Mouse (Mus musculus) spleen, postnatal 14 days (tissue): ENCODE data around the gene Hist1h2bn.

ENCODE experiments used
- DNase-seq, 2 experiments: peaks; one replicate each; pipeline ENCODE4 v3.0.0; 2021 to 2022; ENCODE audit warnings: low spot score in 2 of 2

Gene Hist1h2bn

DNA sequence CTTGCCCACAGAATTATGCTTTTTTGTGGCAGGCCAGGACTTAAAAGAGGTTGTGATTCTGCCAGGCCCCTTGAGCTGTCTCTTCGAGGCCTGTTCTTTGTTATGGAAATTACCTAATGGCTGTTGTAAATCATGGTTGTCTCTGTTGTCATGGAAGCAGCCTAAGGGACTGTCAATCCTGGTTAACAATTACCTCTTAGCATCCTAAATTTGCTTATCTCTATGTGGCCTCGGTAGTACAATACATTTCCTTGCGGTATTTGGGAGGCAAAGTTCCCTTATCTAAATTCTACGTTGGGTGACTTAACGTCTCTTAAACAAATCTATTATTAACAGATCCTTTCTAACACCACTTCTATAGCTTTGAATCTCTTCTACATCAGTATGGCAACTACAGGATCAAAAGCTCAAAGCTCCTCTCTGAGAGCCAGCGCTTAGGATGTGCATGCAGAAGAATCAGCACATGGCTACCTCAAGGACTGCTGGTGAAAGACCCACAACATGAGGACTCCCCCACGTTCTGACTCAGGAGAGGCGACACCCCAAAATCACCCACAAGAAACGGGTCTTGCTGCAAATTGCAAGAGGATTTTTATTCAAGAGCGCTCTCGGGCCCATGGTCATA, 25.9 kb upstream of the Hist1h2bn start:
- no peak for DNase-seq

DNA sequence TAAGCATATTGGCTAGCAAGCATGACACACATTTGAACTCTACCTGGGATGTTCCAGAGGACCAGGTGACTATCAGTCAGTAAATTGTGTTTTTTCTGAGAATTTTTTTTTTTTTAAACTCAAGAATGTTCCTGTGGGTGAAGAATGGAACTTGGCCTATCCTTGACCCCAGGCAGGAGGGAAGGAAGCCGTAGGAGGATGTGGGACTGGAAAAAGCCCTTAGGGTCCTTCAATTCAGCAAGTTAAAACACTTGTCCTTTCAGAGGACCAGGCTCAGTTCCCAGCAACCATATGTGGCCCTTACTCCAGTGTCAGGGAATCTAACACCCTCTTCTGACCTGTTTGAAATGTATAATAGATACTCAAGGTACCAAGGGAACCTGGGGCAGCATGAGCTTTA, 24.4 kb upstream of the Hist1h2bn start:
- DNase-seq = no peak

DNA sequence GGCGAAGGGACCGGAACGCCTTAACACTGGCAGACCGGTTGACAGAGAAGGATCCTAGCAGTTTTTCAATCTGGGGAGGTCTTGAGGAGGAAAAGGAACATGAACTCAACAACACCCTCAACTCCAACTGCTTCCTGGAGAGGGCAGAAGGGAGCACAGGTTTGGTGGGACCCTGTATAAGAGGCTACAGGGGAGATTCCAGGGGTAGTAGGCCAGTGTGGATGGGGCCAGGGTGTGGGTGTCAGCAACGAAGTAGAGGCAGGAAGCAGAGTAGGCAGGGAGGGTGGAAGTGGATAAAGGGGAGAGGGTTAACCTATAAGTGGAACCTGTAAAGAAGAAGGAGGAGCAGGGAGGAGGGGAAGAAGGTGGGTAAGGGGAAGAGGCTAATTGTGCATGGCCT, 20.5 kb upstream of the Hist1h2bn start:
- no peak for DNase-seq

DNA sequence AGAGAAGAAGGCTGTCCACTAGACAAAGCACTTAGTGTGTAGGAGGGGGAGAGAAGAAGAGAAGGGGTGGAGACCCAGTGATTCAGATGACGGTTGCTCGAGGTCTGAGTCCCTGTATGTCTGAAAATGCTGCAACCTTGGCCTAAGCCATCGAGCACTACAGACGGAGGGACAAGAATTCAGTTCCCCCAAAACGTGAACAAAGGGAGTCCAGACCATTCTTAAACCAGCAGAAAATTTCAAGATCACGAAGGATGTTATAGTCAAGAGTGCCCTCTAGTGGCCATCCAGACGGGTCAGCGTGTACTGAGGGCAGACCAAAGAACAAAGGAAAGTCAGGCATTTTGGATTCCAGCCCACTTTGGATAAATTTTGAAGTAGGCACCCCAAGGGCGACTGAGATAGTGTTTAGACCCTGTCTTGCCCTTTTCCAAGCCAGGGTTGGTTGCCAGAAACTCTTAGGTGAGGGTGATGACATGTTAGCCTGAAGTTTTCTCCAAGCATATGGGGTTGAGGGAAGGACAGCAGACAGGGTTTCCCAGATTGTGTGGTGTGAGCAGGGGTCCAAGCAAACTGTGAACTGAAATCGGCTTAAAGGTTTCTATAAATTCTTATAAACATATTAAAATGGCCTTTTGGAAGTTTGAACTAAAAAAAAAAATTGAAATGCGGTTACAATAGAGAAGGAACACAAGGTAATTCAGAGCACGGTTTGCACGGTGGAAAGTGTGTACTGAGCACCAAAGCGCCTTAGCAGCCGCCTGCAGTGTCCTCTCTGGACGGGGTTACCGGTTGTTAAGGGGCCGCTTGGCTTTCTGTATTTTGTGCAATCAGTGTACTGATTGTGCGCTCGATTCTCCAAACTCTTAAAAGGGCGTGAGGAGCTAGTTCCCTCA, 19.7 kb upstream of the Hist1h2bn start:
- DNase-seq = peak in 1 of 2 experiments; percentile 75

DNA sequence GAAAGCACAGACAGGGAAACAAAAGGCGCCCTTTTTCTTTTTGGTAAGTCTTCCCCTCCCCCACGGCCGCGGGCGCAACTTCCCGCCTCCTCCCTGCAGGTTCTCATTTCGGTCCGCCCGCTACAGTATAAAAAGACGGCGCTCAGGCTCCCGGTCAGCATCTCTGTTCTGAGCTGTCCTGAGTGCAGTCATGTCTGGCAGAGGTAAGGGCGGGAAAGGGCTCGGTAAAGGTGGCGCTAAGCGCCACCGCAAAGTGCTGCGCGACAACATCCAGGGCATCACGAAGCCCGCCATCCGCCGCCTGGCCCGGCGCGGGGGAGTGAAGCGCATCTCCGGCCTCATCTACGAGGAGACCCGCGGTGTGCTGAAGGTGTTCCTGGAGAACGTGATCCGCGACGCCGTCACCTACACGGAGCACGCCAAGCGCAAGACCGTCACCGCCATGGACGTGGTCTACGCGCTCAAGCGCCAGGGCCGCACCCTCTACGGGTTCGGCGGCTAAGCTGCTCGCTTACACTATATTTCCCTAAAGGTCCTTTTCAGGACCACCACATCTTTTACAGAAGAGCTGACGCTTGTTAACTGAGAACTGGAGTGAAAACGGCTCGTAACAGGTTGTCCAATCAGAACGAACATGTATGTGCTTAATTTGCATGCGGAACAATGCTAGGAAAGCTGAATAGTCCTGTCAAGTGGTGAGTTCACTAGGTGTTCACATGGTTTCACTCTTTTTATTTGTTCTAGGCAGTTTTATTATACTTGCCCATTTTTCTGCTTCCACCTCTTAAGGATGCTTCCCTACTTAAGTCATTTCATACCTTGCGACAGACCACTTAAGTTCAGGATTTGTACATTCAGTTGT, 18.8 kb upstream of the Hist1h2bn start, which contains the start of gene Hist1h4j:
Hist1h4j (plus strand) TSS at position 159 of the 862 bp plus-strand sequence.
- DNase-seq = peak; percentile 68 to 78

DNA sequence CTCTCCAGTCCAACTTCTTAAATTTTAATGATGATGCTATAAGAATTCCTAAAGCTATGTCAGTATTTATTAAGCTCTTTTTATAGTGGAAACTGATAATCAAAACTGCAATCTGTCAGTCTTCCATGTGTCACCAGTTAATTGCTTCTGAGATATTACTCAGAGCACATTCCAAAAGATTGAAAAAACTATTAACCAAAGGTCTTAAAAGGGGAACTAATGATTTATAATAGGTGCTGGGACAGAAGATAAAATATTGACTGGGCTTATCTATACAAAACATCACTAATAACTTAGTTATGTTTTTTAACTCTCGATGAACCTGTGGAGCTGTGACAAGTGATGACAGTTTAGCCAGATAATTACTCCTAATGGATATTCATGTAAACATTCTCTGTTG, 8.9 kb upstream of the Hist1h2bn start:
- no peak for DNase-seq

DNA sequence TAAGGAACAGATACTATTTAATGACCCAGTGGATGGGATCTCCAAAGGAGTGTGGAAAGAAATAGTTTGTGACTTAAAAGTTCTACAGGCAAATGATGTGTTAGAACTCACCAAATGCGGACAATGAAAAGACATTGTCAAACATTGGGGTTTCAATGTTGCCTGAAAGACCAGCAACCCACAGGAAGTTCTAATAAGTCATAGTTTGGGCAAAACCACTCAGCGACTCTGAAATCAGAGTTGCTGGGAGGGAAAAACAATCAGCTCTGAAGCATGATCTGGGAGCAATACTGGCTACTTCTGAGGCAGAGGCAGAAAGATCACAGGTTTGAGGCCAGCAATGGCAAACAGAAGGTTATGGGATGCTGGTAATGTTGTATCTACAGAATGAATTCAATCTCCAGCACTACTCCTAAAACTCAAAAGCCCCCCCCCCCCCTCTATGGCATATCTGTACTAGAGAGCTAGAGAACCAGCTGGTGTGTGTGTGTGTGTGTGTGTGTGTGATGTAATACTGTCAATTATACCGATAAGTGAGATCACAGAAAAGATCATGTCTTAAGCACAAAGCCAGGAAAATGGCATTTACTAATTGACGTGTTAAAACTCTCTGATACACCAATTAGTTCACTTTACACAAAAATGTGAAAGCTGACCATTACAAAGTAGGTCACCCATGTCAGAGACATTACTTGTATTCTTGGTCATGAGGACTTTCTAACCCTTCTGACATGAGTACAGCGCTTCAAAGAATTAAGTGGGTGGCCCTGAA, 4.3 kb upstream of the Hist1h2bn start:
- DNase-seq = no peak

DNA sequence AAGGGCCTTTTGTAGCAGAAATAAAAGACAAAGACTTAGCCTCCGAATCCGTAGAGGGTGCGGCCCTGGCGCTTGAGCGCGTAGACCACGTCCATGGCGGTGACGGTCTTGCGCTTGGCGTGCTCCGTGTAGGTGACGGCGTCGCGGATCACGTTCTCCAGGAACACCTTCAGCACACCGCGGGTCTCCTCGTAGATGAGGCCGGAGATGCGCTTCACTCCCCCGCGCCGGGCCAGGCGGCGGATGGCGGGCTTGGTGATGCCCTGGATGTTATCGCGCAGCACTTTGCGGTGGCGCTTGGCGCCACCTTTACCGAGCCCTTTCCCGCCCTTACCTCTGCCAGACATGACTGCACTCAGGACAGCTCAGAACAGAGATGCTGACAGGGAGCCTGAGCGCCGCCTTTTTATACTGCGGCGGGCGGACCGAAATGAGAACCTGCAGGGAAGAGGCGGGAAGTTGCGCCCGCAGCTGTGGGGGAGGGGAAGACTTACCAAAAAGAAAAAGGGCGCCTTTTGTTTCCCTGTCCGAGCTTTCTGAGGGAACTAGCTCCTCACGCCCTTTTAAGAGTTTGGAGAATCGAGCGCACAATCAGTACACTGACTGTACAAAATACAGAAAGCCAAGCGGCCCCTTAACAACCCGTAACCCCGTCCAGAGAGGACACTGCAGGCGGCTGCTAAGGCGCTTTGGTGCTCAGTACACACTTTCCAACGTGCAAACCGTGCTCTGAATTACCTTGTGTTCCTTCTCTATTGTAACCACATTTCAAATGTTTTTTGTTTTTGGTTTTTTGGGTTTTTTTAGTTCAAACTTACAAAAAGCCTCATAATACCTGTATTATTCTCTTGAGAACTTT, 3.5 kb upstream of the Hist1h2bn start, which contains the start of gene Hist1h4k:
Hist1h4k (minus strand) TSS at position 347 of the 859 bp plus-strand sequence.
- peak; percentile 90 to 96 for DNase-seq

DNA sequence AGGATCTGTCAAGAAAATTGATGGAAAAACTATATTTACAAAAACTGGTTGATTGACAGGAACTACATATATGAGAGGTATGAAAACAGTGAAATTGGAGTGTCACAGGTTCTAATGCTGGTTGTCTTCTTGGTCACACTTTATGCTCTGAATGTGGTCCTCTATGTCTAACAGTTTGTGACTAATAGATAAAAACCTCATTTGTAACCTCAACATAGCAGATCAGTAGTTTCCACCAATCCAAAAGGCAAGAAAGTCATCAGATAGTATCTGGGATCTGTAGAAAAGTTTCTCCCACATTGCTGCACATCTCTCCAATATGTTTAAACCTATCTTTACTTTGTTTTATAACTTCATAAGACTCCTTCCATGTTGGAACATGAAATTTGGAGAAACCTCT, 2.5 kb upstream of the Hist1h2bn start:
- no peak for DNase-seq

DNA sequence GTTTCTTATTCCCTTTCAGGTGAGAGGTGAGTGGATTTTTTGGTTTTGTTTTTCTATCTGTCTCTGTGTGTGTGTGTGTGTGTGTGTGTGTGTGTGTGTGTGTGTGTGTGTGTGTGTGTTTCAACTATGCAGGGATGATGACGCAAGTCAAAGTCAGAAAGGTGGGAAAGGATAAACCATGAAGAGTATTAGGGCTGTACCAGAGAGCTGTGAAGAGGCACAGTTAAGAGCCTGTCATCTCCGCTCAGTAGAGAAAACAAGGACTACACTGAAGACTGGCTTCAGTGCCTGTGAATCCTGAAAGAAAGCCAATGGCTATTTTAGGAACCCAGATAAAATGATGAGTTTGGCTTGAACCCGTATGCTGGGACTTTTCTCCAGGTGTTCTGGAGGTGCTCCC, 2.1 kb upstream of the Hist1h2bn start:
- DNase-seq = no peak

DNA sequence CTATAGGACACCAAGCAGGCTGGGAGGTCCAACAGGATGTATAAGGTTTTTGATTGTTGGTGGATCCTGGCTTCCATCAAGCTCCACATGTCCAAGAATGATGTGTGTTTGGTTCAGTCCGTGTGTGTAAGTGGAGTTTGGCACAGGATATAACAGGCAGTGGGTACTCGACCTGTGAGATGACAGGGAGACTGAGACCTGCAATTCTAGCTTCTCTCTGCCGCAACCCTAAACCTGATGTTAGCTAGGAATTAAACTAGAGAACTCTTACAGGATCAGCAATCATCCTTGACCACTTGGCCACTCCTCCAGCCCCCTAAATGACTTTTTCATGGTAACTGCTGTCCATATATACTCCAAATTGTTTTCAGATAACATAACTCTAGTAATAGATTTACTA, 1.6 kb upstream of the Hist1h2bn start:
- DNase-seq = no peak

DNA sequence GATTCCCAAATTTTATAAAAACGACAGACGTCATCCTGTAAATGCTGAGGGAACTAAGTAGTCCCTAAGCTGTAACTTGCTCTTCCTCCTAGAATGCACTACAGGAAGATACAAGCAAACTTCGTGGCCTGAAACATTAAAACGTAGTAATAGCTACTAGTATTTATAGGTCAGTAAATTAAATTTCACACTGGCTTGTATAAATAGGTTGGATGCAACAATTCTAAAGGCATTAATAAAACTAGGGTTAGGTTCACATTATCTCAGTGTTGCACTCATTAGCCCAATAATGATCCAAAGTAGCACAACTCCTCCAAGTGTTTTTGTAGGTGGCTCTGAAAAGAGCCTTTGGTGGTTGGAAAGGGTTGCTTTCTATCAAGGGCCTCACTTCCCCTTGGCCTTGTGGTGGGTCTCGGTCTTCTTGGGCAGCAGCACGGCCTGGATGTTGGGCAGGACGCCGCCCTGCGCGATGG, 836 bp upstream of the Hist1h2bn start:
- DNase-seq = no peak

DNA sequence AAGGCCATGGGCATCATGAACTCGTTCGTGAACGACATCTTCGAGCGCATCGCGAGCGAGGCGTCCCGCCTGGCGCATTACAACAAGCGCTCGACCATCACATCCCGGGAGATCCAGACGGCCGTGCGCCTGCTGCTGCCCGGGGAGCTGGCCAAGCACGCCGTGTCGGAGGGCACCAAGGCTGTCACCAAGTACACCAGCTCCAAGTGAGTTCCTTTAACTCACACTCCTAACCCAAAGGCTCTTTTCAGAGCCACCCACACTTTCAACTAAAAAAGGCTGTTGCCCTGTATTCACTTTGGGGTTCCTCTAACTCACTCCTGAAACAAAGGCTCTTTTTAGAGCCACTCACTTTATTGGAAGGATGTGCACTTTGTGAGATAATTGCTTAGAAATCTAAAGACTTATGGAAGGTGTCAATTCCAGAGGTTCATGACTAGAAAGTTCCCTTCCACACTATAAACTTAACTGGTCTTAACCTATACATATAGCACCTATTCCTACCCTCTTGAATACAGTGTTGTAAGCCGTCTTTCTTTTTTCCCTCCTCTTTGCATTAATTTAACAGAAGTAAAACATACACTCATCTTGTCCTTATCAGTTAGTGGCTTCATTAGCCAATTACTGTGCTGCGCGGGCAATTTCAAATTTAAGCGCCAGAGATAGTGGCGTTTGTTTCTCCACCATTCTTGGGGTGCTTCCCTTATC, 525 bp downstream of the Hist1h2bn start:
- peak in 1 of 2 experiments; percentile 50 for DNase-seq

DNA sequence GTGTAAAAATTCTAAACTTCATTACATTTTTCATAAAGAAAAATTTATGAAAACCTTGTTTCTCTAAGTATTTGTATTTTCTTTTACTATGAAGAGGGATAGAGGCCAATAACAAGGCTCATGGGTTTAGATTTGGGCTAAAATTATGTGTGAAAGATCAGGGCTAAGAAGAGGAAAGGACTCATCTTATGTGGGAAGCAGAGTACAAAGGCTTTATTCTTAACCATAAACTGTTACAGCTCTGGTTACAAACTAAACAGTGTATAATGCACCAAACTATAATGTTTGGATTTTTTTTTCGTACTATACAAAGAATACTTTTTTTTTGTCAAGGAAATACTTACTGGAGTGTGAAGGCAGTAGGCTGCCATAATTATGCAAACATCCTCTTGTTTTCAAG, 1.8 kb downstream of the Hist1h2bn start:
- no peak for DNase-seq

DNA sequence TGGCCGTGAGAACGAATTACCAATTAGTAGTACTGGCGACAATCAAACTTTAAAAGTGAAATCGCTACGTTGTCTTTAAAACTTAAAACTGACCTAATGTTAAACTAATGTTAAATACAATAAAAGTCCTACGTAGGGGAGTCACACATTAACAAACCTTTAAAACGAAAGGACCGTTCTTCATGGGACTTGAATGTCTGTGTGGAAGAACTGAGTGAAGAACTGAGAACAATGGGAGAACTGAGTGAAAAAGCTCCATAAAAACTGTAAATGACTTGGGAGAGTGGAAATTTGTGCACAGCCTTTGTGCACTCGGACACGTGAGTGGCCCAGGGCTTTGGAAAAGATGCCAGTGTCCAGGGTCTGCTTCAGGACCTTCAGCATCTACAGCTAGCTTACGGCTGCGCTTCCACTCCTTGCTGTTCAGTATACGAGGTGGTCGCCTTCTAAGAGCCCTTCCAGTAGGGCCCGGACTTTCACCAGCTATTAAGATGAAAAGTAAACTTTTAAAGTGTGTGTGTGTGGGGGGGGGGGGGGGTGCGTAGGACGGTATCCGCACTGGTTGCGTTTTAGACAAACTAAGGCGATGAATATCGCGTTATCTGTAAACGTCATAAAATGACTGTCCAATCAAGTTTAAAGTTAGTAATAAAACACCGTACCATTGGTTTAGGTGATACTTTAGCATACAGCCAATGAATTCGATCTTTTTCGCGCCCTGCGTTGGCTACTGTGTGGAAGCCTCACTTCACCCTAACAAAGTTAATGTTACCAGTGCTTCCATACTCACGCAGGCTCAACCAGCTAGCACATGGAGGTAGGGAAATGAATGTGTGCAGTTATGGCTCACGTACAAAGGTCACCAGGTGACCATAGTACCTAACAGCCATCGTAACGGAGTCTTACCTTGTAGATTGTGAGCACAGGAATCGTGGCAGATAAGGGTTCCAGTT, 25.2 kb downstream of the Hist1h2bn start:
- peak; percentile 55 to 69 for DNase-seq

DNA sequence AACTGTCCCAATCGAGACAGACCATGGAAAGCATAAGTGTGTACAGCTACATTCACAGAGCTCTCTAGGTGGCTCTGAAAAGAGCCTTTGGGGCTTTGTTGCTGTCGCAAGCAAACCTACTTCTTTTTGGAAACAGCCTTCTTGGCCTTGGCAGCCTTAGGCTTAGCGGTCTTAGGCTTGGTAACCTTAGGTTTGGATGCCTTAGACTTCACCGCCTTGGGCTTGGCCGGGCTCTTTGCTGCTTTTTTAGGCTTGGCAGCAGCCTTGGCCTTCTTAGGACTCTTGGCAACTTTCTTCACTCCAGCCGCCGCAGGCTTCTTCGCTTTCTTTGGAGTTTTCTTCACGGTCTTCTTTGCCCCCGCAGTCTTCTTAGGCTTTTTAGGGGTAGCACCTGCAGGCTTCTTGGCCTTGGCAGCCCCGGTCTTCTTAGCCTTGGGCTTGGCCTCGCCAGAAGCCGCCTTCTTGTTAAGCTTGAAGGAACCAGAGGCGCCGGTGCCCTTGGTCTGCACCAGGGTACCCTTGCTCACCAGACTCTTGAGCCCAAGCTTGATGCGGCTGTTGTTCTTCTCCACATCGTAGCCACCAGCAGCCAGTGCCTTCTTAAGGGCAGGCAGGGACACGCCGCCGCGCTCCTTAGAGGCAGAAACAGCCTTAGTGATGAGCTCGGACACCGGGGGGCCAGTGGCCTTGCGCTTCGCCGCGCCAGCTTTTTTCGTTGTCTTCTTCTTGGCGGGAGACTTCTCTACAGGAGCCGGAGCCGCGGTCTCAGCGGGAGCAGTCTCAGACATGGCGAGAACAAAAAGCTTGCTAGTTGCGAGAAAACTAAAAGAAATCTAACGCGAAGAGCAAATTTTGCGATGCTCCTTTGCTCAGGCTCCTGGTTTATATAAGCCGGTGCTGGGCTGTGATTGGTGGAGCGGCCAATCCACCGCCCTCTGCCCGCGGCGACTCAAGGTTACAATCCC, 26.1 kb downstream of the Hist1h2bn start, which contains the start of gene Hist1h1b:
Hist1h1b (minus strand) TSS at position 859 of the 965 bp plus-strand sequence.
- peak; percentile 77 to 79 for DNase-seq

DNA sequence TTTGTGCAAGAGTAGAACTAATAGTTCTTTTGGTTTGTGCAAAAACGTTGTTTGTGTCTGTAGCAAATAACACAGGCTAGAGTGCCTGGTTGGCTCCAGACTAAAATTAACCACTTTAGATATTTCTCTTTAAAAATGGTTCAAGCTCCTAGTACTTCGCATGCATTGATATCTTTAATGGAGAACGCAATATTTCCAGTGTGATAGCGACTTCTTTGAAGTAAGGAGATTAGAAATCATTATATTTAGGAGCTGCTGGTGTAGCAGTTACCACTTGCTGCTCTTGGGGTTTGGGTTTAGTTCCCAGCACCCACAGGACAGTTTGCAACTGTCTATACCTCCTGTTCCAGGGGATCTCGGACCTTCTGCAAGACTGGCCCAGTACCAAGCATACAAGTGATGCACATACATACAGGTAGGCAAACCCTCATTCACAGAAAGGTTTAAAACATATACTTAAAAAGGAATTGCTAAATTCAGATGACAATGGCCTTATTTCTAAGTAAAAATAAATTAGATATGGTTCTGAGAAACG, 27.2 kb downstream of the Hist1h2bn start:
- DNase-seq = no peak
